Mouse (Mus musculus) kidney, postnatal 10 days (tissue): ENCODE results near the gene Trim27.
A peak's percentile ranks its signal among the peaks of the same experiment; 100 is the strongest.

Experiments used
- DNase-seq: peaks from one replicate; pipeline ENCODE4 v3.0.0; 2021; ENCODE audit warnings: mixed read lengths

Gene Trim27

GRCm38 (mm10) chr13:21179367-21179723 lies at the start of gene Trim27:
TSS of gene Trim27 (plus strand) at chr13:21179445.
- no peak for DNase-seq

GRCm38 (mm10) chr13:21142421-21142820 lies 36.8 kb upstream of the Trim27 start:
- peak; percentile 10 for DNase-seq

GRCm38 (mm10) chr13:21145767-21146166 lies 33.5 kb upstream of the Trim27 start, which contains the start of gene Olfr1368:
TSS of gene Olfr1368 (minus strand) at chr13:21145867.
- no peak for DNase-seq

- DNase-seq: no peak
Measured at GRCm38 (mm10) chr13:21155888-21156287, 23.4 kb upstream of the Trim27 start.

- no peak for DNase-seq
Measured at GRCm38 (mm10) chr13:21158071-21158470, 21.2 kb upstream of the Trim27 start.

GRCm38 (mm10) chr13:21158785-21159474 lies 20.3 kb upstream of the Trim27 start:
- DNase-seq: peak; percentile 94

- DNase-seq: peak; percentile 35
Measured at GRCm38 (mm10) chr13:21159475-21159819, 19.8 kb upstream of the Trim27 start.

GRCm38 (mm10) chr13:21160041-21160511 lies 19.2 kb upstream of the Trim27 start:
- DNase-seq: peak; percentile 13

- peak; percentile 93 for DNase-seq
Measured at GRCm38 (mm10) chr13:21160657-21161590, 18.3 kb upstream of the Trim27 start.

- no peak for DNase-seq
Measured at GRCm38 (mm10) chr13:21161591-21161990, 17.7 kb upstream of the Trim27 start.

- DNase-seq: no peak
Measured at GRCm38 (mm10) chr13:21162591-21162990, 16.7 kb upstream of the Trim27 start.

- peak; percentile 82 for DNase-seq
Measured at GRCm38 (mm10) chr13:21166936-21167909, 12.0 kb upstream of the Trim27 start.

GRCm38 (mm10) chr13:21167910-21168300 lies 11.3 kb upstream of the Trim27 start:
- peak; percentile 31 for DNase-seq

GRCm38 (mm10) chr13:21168371-21169011 lies 10.8 kb upstream of the Trim27 start:
- peak; percentile 37 for DNase-seq

GRCm38 (mm10) chr13:21169121-21169656 lies 10.1 kb upstream of the Trim27 start:
- DNase-seq: no peak

- DNase-seq: peak; percentile 85
Measured at GRCm38 (mm10) chr13:21169657-21170430, 9.4 kb upstream of the Trim27 start.

- no peak for DNase-seq
Measured at GRCm38 (mm10) chr13:21170431-21171155, 8.7 kb upstream of the Trim27 start.

GRCm38 (mm10) chr13:21171156-21171530 lies 8.1 kb upstream of the Trim27 start:
- DNase-seq: peak; percentile 34

GRCm38 (mm10) chr13:21171600-21172150 lies 7.6 kb upstream of the Trim27 start:
- DNase-seq: peak; percentile 51
